Mouse (Mus musculus) liver, embryonic 12.5 days (tissue): ENCODE data around the gene Cog6. TPM values are rescaled to one million over a fixed set of nuclear protein-coding genes. Genes with fewer than 3 reads are reported as not detected.

Experiments used
- ATAC-seq: fragments of 200-750 bp; cut with Nextera tagmentation; 2 replicates; pipeline ENCODE4 v1.8.0; 2017; ENCODE audit warnings: moderate number of reproducible peaks, mild to moderate bottlenecking, moderate library complexity
- H3K27ac ChIP-seq: fragments of 300-500 bp; sonication (generic); 2 replicates; pipeline ENCODE4 v1.5.1; 2016; ENCODE audit warnings: mild to moderate bottlenecking
- H3K27me3 ChIP-seq: fragments of 300-500 bp; sonication (generic); replicated peaks from 2 replicates; pipeline ENCODE4 v1.6.1; 2016; ENCODE audit warnings: mild to moderate bottlenecking, moderate library complexity
- H3K36me3 ChIP-seq: fragments of 300-500 bp; sonication (generic); 2 replicates; pipeline ENCODE4 v1.6.1; 2016; ENCODE audit warnings: mild to moderate bottlenecking, moderate library complexity
- H3K4me1 ChIP-seq: fragments of 300-500 bp; sonication (generic); 2 replicates; pipeline ENCODE4 v1.6.1; 2016
- H3K4me2 ChIP-seq: fragments of 300-500 bp; sonication (generic); 2 replicates; pipeline ENCODE4 v1.6.1; 2016; ENCODE audit warnings: mild to moderate bottlenecking, moderate library complexity
- H3K4me3 ChIP-seq: fragments of 300-500 bp; sonication (generic); 2 replicates; pipeline ENCODE4 v1.5.1; 2016; ENCODE audit warnings: mild to moderate bottlenecking, moderate library complexity
- H3K9ac ChIP-seq: fragments of 300-500 bp; sonication (generic); 2 replicates; pipeline ENCODE4 v1.6.1; 2016; ENCODE audit warnings: mild to moderate bottlenecking, moderate library complexity
- H3K9me3 ChIP-seq: fragments of 300-500 bp; sonication (generic); replicated peaks from 2 replicates; pipeline ENCODE4 v1.6.1; 2016; ENCODE audit warnings: mild to moderate bottlenecking, moderate library complexity
- WGBS: fragments of 180-500 bp; shearing (Covaris S2); methylation state at CpG from one replicate; pipeline ENCODE4 v1.1.7; 2016; ENCODE audit not compliant: insufficient replicate concordance; 5-methylcytosine and 5-hydroxymethylcytosine counted together
- polyA plus RNA-seq: library from polyadenylated mRNA; unstranded; fragments of >200 nt; fragmentation: Nextera tagmentation; extraction: Ambion mirVana; gene quantifications from 2 replicates; pipeline ENCODE4 v1.2.1, GENCODE M21; 2016

The Cog6 gene
- polyA plus RNA-seq, 1 experiment from 2014 or later: 19.2 TPM

- peaks cover 46% of the 10 kb centered on the region for H3K27me3 ChIP-seq
- ATAC-seq: no peak
- WGBS: 78% methylated on average over 13 of the region's 13 CpGs
Measured at GRCm38 (mm10) chr3:53043206-53043780, 26.3 kb upstream of the Cog6 start.

GRCm38 (mm10) chr3:53042240-53042567 is 25.2 kb upstream of the Cog6 start:
- Histone ChIP-seq H3K9ac (no peak overlapping the region), H3K9me3 (no peaks in the 10 kb centered on the region), H3K27ac (no peak overlapping the region), H3K4me3 (peak overlapping the region; percentile 58), H3K27me3 (peaks cover 46% of the 10 kb centered on the region), H3K4me1 (peaks cover 3% of the 10 kb centered on the region), H3K36me3 (no peaks in the 10 kb centered on the region), H3K4me2 (peak overlapping the region; percentile 76)
- WGBS: 27% methylated on average over 9 of the region's 9 CpGs
- ATAC-seq: no peak

More at GRCm38 (mm10) chr3:53043206-53043780, 26.3 kb upstream of the Cog6 start:
- no peak overlapping the region for H3K9ac ChIP-seq
- H3K4me2 ChIP-seq: no peak overlapping the region
- H3K4me1 ChIP-seq: peaks cover 3% of the 10 kb centered on the region
- no peaks in the 10 kb centered on the region for H3K36me3 ChIP-seq
- no peak overlapping the region for H3K27ac ChIP-seq
- no peak overlapping the region for H3K4me3 ChIP-seq
- H3K9me3 ChIP-seq: no peaks in the 10 kb centered on the region

- Histone ChIP-seq H3K27me3 (peaks cover 46% of the 10 kb centered on the region), H3K9me3 (no peaks in the 10 kb centered on the region), H3K27ac (no peak within 1 kb of the TSS), H3K4me3 (peak within 1 kb of the TSS; percentile 58), H3K9ac (peak within 1 kb of the TSS; percentile 48; the same call in 1 of the 2 replicates), H3K4me1 (peaks cover 3% of the 10 kb centered on the region), H3K36me3 (no peaks in the 10 kb centered on the region), H3K4me2 (peak within 1 kb of the TSS; percentile 76)
- WGBS: under 1% methylated on average over 58 of the region's 58 CpGs
- 0 out of 2 replicates have a peak, but pooled peaks have one; percentile 44 for ATAC-seq
Measured at GRCm38 (mm10) chr3:53041411-53042239, 24.6 kb upstream of the Cog6 start, which contains the start of gene Lhfp. Lhfp (plus strand) TSS chr3:53041528.

- peak overlapping the region; percentile 76 for H3K4me2 ChIP-seq
- H3K4me3 ChIP-seq: peak overlapping the region; percentile 58
- peak overlapping the region; percentile 48; the same call in 1 of the 2 replicates for H3K9ac ChIP-seq
- H3K27ac ChIP-seq: no peak overlapping the region
- 6% methylated on average over 17 of the region's 17 CpGs for WGBS
- H3K9me3 ChIP-seq: no peaks in the 10 kb centered on the region
- H3K36me3 ChIP-seq: no peaks in the 10 kb centered on the region
- no peak for ATAC-seq
- H3K4me1 ChIP-seq: peaks cover 3% of the 10 kb centered on the region
- peaks cover 46% of the 10 kb centered on the region for H3K27me3 ChIP-seq
Measured at GRCm38 (mm10) chr3:53040593-53041410, 23.8 kb upstream of the Cog6 start.

- Histone ChIP-seq H3K27me3 (peaks cover 46% of the 10 kb centered on the region), H3K9me3 (no peaks in the 10 kb centered on the region), H3K27ac (no peak overlapping the region), H3K4me2 (no peak overlapping the region), H3K4me3 (no peak overlapping the region), H3K9ac (no peak overlapping the region), H3K4me1 (peaks cover 3% of the 10 kb centered on the region), H3K36me3 (no peaks in the 10 kb centered on the region)
- ATAC-seq: no peak
- 51% methylated on average over 8 of the region's 8 CpGs for WGBS
Measured at GRCm38 (mm10) chr3:53039746-53040145, 22.7 kb upstream of the Cog6 start.

- Histone ChIP-seq H3K4me3 (no peak overlapping the region), H3K36me3 (no peaks in the 10 kb centered on the region), H3K27me3 (peaks cover 46% of the 10 kb centered on the region), H3K9me3 (no peaks in the 10 kb centered on the region), H3K4me1 (peaks cover 3% of the 10 kb centered on the region), H3K27ac (no peak overlapping the region), H3K9ac (no peak overlapping the region), H3K4me2 (no peak overlapping the region)
- ATAC-seq: no peak
- WGBS: 51% methylated on average over 5 of the region's 5 CpGs
Measured at GRCm38 (mm10) chr3:53038913-53039312, 21.9 kb upstream of the Cog6 start.

- Histone ChIP-seq H3K27me3 (peaks cover 27% of the 10 kb centered on the region), H3K9ac (no peak overlapping the region), H3K4me2 (no peak overlapping the region), H3K27ac (no peak overlapping the region), H3K4me3 (no peak overlapping the region), H3K36me3 (no peaks in the 10 kb centered on the region), H3K4me1 (peaks cover 13% of the 10 kb centered on the region), H3K9me3 (no peaks in the 10 kb centered on the region)
- 62% methylated on average over 7 of the region's 7 CpGs for WGBS
- ATAC-seq: no peak
Measured at GRCm38 (mm10) chr3:53036941-53037340, 19.9 kb upstream of the Cog6 start.

- Histone ChIP-seq H3K4me1 (peaks cover 13% of the 10 kb centered on the region), H3K27me3 (peaks cover 18% of the 10 kb centered on the region), H3K36me3 (no peaks in the 10 kb centered on the region), H3K9ac (no peak overlapping the region), H3K4me2 (no peak overlapping the region), H3K4me3 (no peak overlapping the region), H3K27ac (no peak overlapping the region), H3K9me3 (no peaks in the 10 kb centered on the region)
- 78% methylated on average over 5 of the region's 5 CpGs for WGBS
- no peak for ATAC-seq
Measured at GRCm38 (mm10) chr3:53036076-53036475, 19.0 kb upstream of the Cog6 start.

- H3K4me2 ChIP-seq: no peak overlapping the region
- ATAC-seq: no peak
- no peak overlapping the region for H3K9ac ChIP-seq
- H3K27me3 ChIP-seq: peaks cover 3% of the 10 kb centered on the region; the same call in 1 of the 2 replicates
- H3K4me3 ChIP-seq: no peak overlapping the region
- no peaks in the 10 kb centered on the region for H3K36me3 ChIP-seq
- H3K9me3 ChIP-seq: no peaks in the 10 kb centered on the region
- no peak overlapping the region for H3K27ac ChIP-seq
- H3K4me1 ChIP-seq: peaks cover 13% of the 10 kb centered on the region
- 18% methylated on average over 3 of the region's 3 CpGs for WGBS
Measured at GRCm38 (mm10) chr3:53033448-53033847, 16.4 kb upstream of the Cog6 start.

- no peak overlapping the region for H3K4me2 ChIP-seq
- no peak overlapping the region for H3K4me3 ChIP-seq
- no peak overlapping the region for H3K27ac ChIP-seq
- peaks cover 13% of the 10 kb centered on the region for H3K4me1 ChIP-seq
- no peaks in the 10 kb centered on the region for H3K9me3 ChIP-seq
- no peaks in the 10 kb centered on the region for H3K36me3 ChIP-seq
- peaks cover 3% of the 10 kb centered on the region; the same call in 1 of the 2 replicates for H3K27me3 ChIP-seq
- 7% methylated on average over 5 of the region's 5 CpGs for WGBS
- H3K9ac ChIP-seq: no peak overlapping the region
- ATAC-seq: no peak
Measured at GRCm38 (mm10) chr3:53032432-53032831, 15.4 kb upstream of the Cog6 start.

- Histone ChIP-seq H3K27ac (no peak overlapping the region), H3K4me3 (no peak overlapping the region), H3K9me3 (no peaks in the 10 kb centered on the region), H3K27me3 (peaks cover 3% of the 10 kb centered on the region; the same call in 1 of the 2 replicates), H3K4me2 (no peak overlapping the region), H3K9ac (no peak overlapping the region), H3K36me3 (no peaks in the 10 kb centered on the region), H3K4me1 (peaks cover 13% of the 10 kb centered on the region)
- no peak for ATAC-seq
- WGBS: 27% methylated on average over 6 of the region's 6 CpGs
Measured at GRCm38 (mm10) chr3:53031586-53031985, 14.5 kb upstream of the Cog6 start.

- no peak overlapping the region for H3K4me3 ChIP-seq
- no peak overlapping the region for H3K4me2 ChIP-seq
- no peaks in the 10 kb centered on the region for H3K36me3 ChIP-seq
- H3K27ac ChIP-seq: no peak overlapping the region
- H3K9ac ChIP-seq: no peak overlapping the region
- 14% methylated on average over 7 of the region's 7 CpGs for WGBS
- ATAC-seq: no peak
- peaks cover 3% of the 10 kb centered on the region; the same call in 1 of the 2 replicates for H3K27me3 ChIP-seq
- no peaks in the 10 kb centered on the region for H3K9me3 ChIP-seq
- peaks cover 13% of the 10 kb centered on the region for H3K4me1 ChIP-seq
Measured at GRCm38 (mm10) chr3:53029046-53029445, 12.0 kb upstream of the Cog6 start.
